Mouse (Mus musculus): ENCODE results near the gene Tmem116.

DNA sequence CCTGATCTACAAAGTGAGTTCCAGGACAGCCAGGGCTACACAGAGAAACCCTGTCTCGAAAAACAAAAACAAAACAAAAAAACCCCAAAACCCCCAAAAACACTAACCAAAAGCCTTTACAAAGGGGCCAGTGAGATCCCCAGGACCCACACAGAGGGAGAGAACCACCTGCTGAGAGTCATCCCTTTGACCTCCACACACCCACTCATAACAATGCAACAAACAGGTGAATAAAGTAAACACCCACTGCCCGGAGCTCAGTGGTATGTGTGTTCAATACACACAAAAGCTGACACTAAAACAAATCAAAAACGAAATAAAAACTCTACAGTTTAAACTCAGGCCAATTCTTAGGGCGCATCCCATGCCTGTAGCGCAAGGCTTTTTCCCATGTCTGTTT, 88.4 kb downstream of the Tmem116 start:
- TF ChIP-seq EP300 (IDR thresholded peaks at IDR 0.05; ENCODE audit: low read depth) = no peak
- TF ChIP-seq CTCF (IDR thresholded peaks at IDR 0.05; ENCODE audit: low read depth) = no peak
